Mouse (Mus musculus) MEL-GATA-1-ER (cell line): ENCODE measurements around the gene Cxcr1.

Source experiments
- DNase-seq: peaks from one replicate; pipeline ENCODE4 v3.0.0-alpha.2; 2012; ENCODE audit warnings: low read depth; ENCODE audit errors: extremely low read depth

The Cxcr1 gene

DNA sequence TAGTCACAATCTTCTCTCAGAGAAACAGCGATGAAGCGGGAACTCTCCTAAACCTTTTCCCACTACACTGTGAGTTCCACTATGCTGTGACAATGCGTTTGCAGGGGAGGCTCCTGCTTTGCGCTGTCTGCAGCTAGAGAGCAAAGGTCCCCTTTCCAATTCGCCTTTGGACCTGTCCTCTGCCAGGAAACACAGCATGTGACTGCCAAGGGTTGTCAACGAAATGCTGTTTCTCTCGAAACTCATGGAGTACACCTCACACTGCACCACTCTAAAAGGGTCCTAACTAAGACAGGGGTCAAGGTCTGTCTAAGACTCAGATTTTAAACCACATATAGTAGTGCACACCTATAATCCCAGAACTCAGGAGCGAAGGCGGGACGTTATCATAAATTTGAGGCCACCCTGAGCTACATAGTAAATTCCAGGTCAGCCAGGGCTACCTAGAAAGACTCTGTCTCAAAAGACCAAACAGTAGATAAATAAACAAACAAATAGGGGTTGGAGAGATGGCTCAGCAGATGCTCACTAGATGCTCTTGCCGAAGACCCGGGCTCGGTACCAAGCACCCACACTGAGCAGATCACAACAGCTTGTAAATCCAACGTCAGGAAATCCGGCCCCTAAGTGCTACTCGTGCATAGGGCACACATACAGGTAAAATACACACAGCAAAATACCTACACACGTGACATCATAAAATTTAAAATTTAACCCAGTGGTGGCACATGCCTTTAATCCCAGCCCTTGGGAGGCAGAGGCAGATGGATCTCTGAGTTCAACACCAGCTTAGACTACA, 2.4 kb upstream of the Cxcr1 start:
- DNase-seq = no peak

GRCm38 (mm10) chr1:74195961-74196360, 1.5 kb upstream of the Cxcr1 start:
- peak; percentile 58 for DNase-seq

DNA sequence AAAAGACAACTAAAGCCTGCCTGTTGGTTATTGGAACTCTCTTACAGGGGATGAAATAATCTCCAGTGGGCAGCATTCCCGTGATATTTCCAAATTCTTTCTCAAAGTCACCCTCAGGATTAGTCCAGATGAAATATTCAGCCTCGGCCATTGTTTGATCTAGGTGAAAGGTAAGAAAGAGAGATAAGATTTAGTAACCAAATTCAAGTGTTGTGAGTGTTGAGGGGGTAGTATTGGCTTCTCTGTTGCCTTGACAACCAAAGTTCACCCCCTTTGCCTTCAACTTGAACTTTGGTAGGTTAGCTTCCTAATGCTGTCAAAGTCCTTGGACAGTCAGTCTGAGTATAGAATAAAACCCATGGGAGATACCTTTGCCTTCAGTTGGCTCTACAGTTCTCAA, 1.7 kb downstream of the Cxcr1 start:
- no peak for DNase-seq

- DNase-seq = no peak
These were observed 4.0 kb downstream of the Cxcr1 start for GRCm38 (mm10) chr1:74190471-74190870.

- no peak for DNase-seq
These were observed 11.4 kb downstream of the Cxcr1 start for GRCm38 (mm10) chr1:74183006-74183405.

DNA sequence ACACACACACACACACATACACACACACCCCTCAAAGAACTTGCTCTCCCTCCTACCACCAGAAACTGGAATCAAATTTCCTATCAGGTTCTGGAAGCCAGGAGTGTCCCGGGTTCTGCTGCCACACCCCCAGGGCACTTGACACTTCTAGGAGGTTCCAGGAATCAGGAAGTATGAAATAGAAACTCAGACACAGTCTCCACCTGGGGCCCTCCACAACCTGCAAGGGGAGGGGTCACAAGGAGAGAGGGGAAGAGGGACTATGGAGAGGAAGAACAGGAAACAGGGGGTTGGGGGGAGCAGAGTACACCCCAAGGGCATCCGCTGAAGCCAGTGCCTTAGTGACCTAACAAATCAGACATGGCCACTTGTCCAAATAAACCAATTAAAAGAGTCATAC, 13.0 kb downstream of the Cxcr1 start:
- no peak for DNase-seq

GRCm38 (mm10) chr1:74179624-74180408, 14.6 kb downstream of the Cxcr1 start:
- no peak for DNase-seq

GRCm38 (mm10) chr1:74178618-74179017, 15.8 kb downstream of the Cxcr1 start:
- no peak for DNase-seq

GRCm38 (mm10) chr1:74175731-74176130, 18.7 kb downstream of the Cxcr1 start:
- no peak for DNase-seq

GRCm38 (mm10) chr1:74172722-74173121, 21.7 kb downstream of the Cxcr1 start:
- peak; percentile 78 for DNase-seq

DNA sequence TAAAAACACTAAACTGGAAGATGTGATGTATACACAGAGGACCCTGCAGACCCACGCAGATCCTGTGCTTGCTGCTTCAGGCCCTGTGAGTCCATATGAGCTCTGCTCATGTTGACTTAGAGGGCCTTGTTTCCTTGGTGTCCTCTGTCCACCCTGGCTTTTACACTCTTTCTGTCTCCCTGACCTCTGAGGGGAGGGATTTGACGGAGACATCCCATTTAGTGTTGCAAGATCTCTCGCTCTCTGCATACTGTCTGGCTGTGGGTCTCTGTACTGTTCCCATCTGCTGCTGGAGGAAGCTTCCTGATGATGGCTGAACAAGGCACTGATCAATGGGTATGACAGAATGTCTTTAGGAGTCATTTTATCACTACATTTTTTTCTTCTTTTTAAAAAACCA, 24.7 kb downstream of the Cxcr1 start:
- no peak for DNase-seq

GRCm38 (mm10) chr1:74167136-74167535, 27.3 kb downstream of the Cxcr1 start:
- no peak for DNase-seq

- peak; percentile 63 for DNase-seq
These were observed 34.4 kb downstream of the Cxcr1 start for GRCm38 (mm10) chr1:74160036-74160435.

DNA sequence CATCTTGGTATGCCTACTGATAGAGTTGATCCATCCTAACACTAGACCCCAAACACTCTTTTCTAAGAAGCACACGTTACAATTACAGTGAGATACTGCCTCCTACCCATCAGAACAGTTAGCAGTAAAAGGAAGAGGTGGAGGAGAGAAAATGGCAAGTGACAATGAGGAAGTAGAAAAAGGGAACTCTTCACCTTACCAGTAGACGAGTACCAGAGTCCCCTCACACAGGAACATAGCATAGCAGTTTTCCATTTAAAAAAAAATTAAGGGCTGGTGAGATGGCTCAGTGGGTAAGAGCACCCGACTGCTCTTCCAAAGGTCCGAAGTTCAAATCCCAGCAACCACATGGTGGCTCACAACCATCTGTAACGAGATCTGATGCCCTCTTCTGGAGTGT, 34.8 kb downstream of the Cxcr1 start:
- peak; percentile 90 for DNase-seq

DNA sequence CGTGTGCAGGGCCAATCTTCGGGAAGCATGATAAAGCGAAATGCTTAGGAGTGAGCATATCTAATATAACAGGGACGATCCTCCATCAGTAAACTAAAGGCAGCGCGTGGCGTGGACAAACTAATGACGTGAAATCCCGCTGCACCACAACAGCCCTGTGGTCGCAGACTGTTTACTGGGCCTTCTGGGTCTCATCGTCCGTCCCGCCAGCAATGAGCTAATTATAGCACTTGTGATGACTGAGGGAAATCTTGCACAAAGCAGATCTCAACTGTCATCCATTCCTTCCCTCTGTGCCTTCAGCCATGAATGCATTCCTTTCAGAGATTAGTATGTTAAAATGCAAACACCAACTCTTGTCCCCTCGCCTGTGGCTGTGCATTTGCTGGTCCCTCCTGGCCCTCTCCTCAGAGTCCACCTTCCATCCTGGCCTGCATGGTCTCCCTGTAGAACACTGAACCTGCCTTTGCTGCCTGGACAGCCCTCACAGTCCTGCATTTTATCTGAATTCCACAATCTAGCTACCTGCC, 38.0 kb downstream of the Cxcr1 start:
- DNase-seq = no peak

GRCm38 (mm10) chr1:74155435-74156012, 38.9 kb downstream of the Cxcr1 start:
- no peak for DNase-seq

DNA sequence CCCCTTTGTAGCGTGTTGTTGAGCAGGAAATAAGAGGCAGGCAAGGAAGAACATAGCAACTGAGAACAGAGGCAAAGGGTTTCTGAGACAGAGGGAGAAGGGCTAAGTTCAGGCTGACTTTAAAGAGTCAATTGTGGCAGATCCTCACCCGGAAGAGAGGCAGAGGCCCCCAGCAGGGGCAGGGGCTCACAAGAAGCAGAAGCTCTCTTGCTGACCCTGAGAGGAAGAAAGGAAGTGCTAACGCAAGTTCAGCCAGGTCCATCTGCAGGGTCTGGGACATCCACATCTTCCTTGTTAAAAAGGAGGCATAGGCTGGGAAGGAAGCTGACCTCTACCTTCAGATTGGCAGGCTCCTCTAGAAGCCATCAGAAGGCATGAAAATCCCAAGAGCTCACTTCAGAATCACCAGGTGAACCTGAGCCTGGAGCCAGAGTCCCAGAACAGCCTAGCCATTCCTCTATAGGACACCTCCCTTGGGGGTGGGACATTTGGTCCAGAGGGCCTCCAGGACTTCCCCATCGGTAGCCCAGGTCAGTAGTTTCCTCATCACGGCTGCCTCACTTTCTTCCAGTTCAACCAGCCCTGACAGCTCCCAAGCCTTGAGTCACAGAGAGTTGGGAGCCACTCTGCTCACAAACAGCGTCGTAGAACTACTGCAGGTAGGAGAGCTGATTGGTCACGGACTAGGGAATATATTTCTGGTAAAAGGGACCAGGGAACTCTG, 40.8 kb downstream of the Cxcr1 start, which contains the start of gene Cxcr2:
Cxcr2 (plus strand) TSS at position 529 of the 724 bp plus-strand sequence.
- no peak for DNase-seq

GRCm38 (mm10) chr1:74151091-74151490, 43.3 kb downstream of the Cxcr1 start:
- no peak for DNase-seq

DNA sequence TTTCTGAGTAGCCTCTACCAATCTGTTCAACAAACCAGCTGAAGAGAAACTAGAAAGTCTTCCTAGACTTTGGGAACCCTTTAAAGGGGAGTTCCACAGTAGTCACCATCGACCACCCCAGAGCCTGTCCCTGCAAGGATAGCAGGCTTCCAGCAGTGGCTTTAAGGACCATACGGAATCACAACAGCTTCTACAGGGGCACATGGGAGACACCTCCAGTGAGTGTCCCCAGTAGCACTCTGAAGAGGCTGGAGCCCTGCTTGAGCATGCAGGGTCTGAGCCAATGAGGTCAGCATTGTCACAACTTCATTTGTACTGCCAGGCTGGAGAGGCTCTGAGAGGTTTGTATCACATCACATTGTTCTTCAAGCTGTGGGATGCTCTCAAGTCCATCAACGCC, 44.3 kb downstream of the Cxcr1 start:
- no peak for DNase-seq

- no peak for DNase-seq
These were observed 45.1 kb downstream of the Cxcr1 start for GRCm38 (mm10) chr1:74149106-74149885.
